Mouse (Mus musculus) neural tube, embryonic 15.5 days (tissue): ENCODE results near the gene Rnf17. TPM values are rescaled to one million over a fixed set of nuclear protein-coding genes. Genes with fewer than 3 reads are reported as not detected.

Source experiments
- ATAC-seq: fragments of 200-750 bp; cut with Nextera tagmentation; 2 replicates; pipeline ENCODE4 v1.8.0; 2017; ENCODE audit warnings: mild to moderate bottlenecking, moderate TSS enrichment, moderate library complexity; ENCODE audit not compliant: low FRiP score
- H3K27ac ChIP-seq: fragments of 300-500 bp; sonication (generic); replicated peaks from 2 replicates; pipeline ENCODE4 v1.5.1; 2015; ENCODE audit warnings: mild to moderate bottlenecking, inconsistent platforms
- H3K27me3 ChIP-seq: fragments of 300-500 bp; sonication (generic); replicated peaks from 2 replicates; pipeline ENCODE4 v1.6.1; 2015; ENCODE audit warnings: inconsistent platforms
- H3K36me3 ChIP-seq: fragments of 300-500 bp; sonication (generic); 2 replicates; pipeline ENCODE4 v1.6.1; 2015; ENCODE audit warnings: inconsistent platforms
- H3K4me1 ChIP-seq: fragments of 300-500 bp; sonication (generic); 2 replicates; pipeline ENCODE4 v1.6.1; 2015; ENCODE audit warnings: inconsistent platforms
- H3K4me2 ChIP-seq: fragments of 300-500 bp; sonication (generic); 2 replicates; pipeline ENCODE4 v1.6.1; 2015; ENCODE audit warnings: inconsistent platforms, mild to moderate bottlenecking, moderate library complexity
- H3K4me3 ChIP-seq: fragments of 300-500 bp; sonication (generic); replicated peaks from 2 replicates; pipeline ENCODE4 v1.5.1; 2015; ENCODE audit warnings: mild to moderate bottlenecking, inconsistent platforms
- H3K9ac ChIP-seq: fragments of 300-500 bp; sonication (generic); replicated peaks from 2 replicates; pipeline ENCODE4 v1.6.1; 2015; ENCODE audit warnings: mild to moderate bottlenecking, inconsistent platforms
- H3K9me3 ChIP-seq: fragments of 300-500 bp; sonication (generic); replicated peaks from 2 replicates; pipeline ENCODE4 v1.6.1; 2016; ENCODE audit warnings: inconsistent platforms
- WGBS: fragments of 180-500 bp; shearing (Covaris S2); methylation state at CpG from one replicate; pipeline ENCODE4 v1.1.7; 2015; ENCODE audit warnings: mixed read lengths; 5-methylcytosine and 5-hydroxymethylcytosine counted together
- polyA plus RNA-seq: library from polyadenylated mRNA; unstranded; fragments of >200 nt; fragmentation: Nextera tagmentation; extraction: Ambion mirVana; gene quantifications from 2 replicates; pipeline ENCODE4 v1.2.1, GENCODE M21; 2015

Rnf17 gene
- polyA plus RNA-seq, 1 experiment from 2014 or later, result 0.64 TPM

DNA sequence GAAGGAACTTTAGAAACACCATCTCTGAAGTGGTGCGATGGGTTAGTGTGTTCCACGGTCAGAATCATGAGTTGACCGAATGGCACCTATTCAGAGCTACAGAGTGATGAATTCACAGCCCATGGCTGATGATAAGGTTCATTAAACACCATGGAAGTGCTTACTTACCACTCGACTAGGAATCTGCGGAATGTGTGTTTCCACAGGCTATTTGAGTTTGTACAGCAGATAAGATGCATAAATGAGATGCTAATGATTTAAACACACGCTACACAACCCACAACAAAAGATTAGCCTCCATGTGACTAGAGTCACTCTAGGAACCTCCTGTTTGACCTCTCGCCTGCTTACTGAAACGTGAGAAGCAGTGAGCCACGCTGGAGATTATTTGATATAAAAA is 23.0 kb upstream of the Rnf17 start:
- H3K4me3 ChIP-seq, result no peak overlapping the region
- H3K4me1 ChIP-seq, result no peaks in the 10 kb centered on the region
- no peak overlapping the region for H3K27ac ChIP-seq
- H3K9me3 ChIP-seq, result no peaks in the 10 kb centered on the region
- 66% methylated on average over 9 of the region's 9 CpGs for WGBS
- H3K4me2 ChIP-seq, result no peak overlapping the region
- no peak for ATAC-seq
- no peaks in the 10 kb centered on the region for H3K27me3 ChIP-seq
- H3K9ac ChIP-seq, result no peak overlapping the region
- no peaks in the 10 kb centered on the region for H3K36me3 ChIP-seq

DNA sequence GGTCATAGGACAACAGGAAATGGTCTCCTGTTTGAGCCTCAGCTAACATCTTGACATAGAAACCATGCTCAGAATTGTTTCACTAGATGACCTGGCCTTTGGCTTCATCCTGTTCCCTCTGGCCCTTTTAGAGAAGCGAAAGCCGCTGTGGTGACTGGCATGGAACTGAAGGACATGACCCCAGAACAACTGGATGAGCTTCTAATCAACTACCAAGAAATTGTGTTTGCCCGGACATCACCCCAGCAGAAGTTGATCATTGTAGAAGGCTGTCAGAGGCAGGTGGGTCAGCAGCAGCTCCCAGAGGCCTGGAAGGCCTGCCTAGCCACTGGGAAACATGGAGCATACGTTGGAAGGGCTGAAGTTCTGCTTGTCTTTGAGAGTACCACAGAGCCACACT is 20.0 kb upstream of the Rnf17 start:
- WGBS, result 90% methylated on average over 4 of the region's 4 CpGs
- ATAC-seq, result no peak
- H3K4me3 ChIP-seq, result no peak overlapping the region
- H3K4me2 ChIP-seq, result no peak overlapping the region
- no peaks in the 10 kb centered on the region for H3K9me3 ChIP-seq
- no peaks in the 10 kb centered on the region for H3K27me3 ChIP-seq
- H3K27ac ChIP-seq, result no peak overlapping the region
- no peak overlapping the region for H3K9ac ChIP-seq
- H3K36me3 ChIP-seq, result no peaks in the 10 kb centered on the region
- H3K4me1 ChIP-seq, result no peaks in the 10 kb centered on the region

DNA sequence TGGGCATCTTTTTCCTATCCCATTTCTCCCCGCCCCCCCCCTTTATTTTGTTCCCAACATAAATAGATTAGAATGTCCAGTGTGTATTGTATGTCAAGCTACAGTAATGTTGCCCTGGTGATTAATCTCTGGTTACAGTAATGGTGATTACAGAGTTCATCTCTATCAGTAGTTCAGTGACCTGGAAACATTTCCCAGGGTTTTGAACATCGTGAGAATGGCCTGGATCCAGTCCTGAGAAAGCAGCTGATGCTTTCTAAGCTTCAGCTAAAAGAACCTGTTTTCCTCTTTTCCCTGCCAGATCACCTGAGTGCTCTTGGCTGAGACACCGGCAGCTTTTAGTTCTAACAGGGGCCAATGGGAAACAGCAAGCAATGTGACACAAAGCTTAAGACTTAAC is 12.1 kb upstream of the Rnf17 start:
- no peaks in the 10 kb centered on the region for H3K27me3 ChIP-seq
- no peaks in the 10 kb centered on the region for H3K36me3 ChIP-seq
- WGBS, result 60% methylated on average over 3 of the region's 3 CpGs
- no peaks in the 10 kb centered on the region for H3K4me1 ChIP-seq
- H3K9ac ChIP-seq, result no peak overlapping the region
- H3K4me3 ChIP-seq, result no peak overlapping the region
- ATAC-seq, result no peak
- no peaks in the 10 kb centered on the region for H3K9me3 ChIP-seq
- no peak overlapping the region for H3K4me2 ChIP-seq
- no peak overlapping the region for H3K27ac ChIP-seq

DNA sequence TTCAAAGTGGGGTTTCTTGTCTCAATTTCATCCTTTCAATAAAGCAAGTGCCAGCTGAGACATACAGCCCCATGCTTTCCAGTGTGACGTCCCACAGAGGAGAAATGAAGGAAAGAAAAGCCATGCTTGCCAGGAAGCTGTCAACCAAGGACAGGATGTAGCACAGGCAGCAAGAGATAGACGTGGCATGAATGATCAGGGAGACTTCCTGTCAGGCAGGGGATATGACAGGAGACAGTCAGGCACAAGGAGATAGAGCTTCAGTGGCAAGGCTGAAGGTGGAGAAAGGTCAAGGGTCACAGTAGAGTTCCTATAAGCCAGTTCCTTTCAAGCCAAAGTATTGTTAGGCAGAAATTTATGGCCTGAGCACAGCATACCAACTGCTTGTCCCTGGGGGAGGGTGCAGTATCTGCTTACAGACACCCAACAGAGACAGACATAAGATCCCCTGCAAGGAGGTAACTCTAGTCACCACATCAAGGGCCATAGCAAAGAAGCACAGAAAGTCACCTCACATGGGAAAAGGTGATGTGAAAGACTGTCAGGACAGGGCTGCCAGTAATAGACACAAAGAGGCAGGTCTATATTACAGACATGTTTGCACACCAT is 8.6 kb upstream of the Rnf17 start:
- no peak overlapping the region for H3K4me2 ChIP-seq
- no peaks in the 10 kb centered on the region for H3K4me1 ChIP-seq
- H3K9ac ChIP-seq, result no peak overlapping the region
- no peak overlapping the region for H3K4me3 ChIP-seq
- H3K9me3 ChIP-seq, result no peaks in the 10 kb centered on the region
- no peaks in the 10 kb centered on the region for H3K27me3 ChIP-seq
- ATAC-seq, result no peak
- no peaks in the 10 kb centered on the region for H3K36me3 ChIP-seq
- WGBS, result 13% methylated on average over 2 of the region's 2 CpGs
- no peak overlapping the region for H3K27ac ChIP-seq

DNA sequence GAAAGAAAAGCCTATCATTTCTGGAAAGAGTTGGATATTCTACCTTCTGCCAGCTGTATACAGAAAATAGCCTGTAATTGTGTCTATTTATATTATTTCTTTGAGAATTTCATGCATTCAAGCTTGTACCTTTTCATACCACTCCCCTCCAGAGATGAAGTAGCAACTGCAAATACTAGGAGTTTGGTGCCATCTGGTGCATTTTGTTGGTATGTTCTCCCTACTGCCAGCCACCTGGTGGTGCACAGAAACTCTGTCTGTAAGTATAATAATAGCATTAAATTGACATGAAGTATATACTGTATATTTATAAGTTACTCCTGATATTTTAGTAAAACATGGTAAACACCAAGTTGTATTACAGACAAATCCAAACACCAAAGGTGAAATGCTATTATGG is 4.4 kb upstream of the Rnf17 start:
- Histone ChIP-seq H3K4me2 (no peak overlapping the region), H3K4me1 (no peaks in the 10 kb centered on the region), H3K9me3 (no peaks in the 10 kb centered on the region), H3K4me3 (no peak overlapping the region), H3K27me3 (no peaks in the 10 kb centered on the region), H3K36me3 (no peaks in the 10 kb centered on the region), H3K27ac (no peak overlapping the region), H3K9ac (no peak overlapping the region)
- ATAC-seq, result no peak; the same call in 1 of the 2 replicates

DNA sequence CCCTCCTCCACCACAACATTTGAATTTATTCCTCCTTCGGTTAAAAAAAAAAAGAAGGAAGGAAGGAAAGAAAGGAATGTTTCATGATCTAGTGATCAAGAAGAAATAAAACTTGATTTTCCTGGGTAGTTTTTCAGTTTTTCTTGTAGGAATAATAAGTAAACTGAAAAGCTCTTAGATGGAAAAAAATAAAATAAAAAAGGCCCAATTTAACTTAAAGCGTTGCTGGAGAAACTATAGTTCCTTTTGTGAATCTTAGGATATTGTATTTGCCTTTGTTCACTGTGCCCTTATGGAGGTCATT is 643 bp downstream of the Rnf17 start:
- whole genome bisulfite sequencing, result 95% methylated on average over 2 of the region's 2 CpGs
- ATAC-seq, result no peak
- H3K9ac ChIP-seq, result no peak overlapping the region
- H3K27ac ChIP-seq, result no peak overlapping the region
- H3K4me1 ChIP-seq, result no peaks in the 10 kb centered on the region
- H3K4me2 ChIP-seq, result no peak overlapping the region
- H3K36me3 ChIP-seq, result no peaks in the 10 kb centered on the region
- no peak overlapping the region for H3K4me3 ChIP-seq
- H3K9me3 ChIP-seq, result no peaks in the 10 kb centered on the region
- H3K27me3 ChIP-seq, result no peaks in the 10 kb centered on the region

DNA sequence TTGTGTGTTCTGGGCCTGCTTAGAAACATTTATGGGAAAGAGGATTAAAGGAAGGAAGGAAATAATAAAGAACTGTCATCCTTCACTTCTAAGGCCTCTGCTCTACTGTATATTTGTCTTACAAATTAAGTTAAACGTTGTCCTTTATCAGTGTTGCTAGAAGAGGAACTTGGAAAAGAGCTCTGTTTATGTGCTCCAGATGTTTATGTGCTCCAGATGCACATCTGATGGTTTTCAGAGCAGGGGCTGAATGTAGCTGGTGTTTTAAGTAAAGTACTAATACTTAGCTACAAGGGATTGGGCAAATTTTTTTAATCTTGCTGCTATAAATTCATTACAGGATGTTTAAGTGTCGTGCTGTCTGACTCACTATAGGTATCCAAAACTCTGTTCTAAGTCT is 59.7 kb downstream of the Rnf17 start:
- Histone ChIP-seq H3K4me2 (no peak overlapping the region), H3K9me3 (no peaks in the 10 kb centered on the region), H3K9ac (no peak overlapping the region), H3K36me3 (no peaks in the 10 kb centered on the region), H3K27me3 (no peaks in the 10 kb centered on the region), H3K4me3 (no peak overlapping the region), H3K27ac (no peak overlapping the region), H3K4me1 (no peaks in the 10 kb centered on the region)
- WGBS, result 78% methylated on average over 2 of the region's 2 CpGs
- ATAC-seq, result no peak

DNA sequence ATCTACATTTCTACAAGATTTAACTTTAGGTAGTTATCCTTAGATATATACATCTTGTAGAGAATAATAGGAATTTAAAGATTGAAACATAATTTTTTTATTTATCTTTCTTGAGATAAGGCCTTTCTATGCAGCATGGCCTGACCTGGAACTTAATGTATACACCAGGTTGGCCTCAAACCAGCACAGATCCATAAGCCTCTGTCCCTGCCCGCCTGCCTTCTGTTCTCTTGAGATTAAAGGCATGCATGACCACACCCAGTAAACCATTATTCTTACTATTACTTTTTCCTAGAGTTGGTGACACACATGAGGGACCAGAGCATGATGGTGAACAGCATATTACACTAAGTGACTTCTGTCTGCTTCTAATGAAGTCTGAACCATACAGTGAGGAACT is 60.3 kb downstream of the Rnf17 start:
- no peaks in the 10 kb centered on the region for H3K36me3 ChIP-seq
- WGBS, result 73% methylated on average over 1 of the region's 1 CpGs
- no peak overlapping the region for H3K4me2 ChIP-seq
- ATAC-seq, result no peak
- H3K4me1 ChIP-seq, result no peaks in the 10 kb centered on the region
- H3K27ac ChIP-seq, result no peak overlapping the region
- no peaks in the 10 kb centered on the region for H3K27me3 ChIP-seq
- H3K9me3 ChIP-seq, result no peaks in the 10 kb centered on the region
- H3K9ac ChIP-seq, result no peak overlapping the region
- no peak overlapping the region for H3K4me3 ChIP-seq

DNA sequence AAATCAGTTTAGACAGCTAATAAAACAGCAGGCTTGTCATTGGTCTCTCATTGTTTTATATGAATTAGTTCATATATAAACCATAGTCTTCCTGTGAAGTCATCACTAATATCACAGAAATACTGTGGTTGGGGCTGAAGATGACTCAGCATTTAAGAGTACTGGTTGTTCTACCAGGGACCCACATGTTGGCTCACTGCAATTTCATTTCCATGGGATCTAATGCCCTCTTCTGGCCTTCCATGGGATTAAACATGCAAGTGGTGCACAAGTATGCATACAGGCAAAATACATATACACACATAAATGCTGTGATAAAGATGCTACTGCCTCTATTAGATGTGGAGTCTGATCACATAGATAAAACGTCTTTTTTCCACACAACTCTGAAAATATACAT is 65.8 kb downstream of the Rnf17 start:
- no peaks in the 10 kb centered on the region for H3K36me3 ChIP-seq
- no peaks in the 10 kb centered on the region for H3K4me1 ChIP-seq
- no peak overlapping the region for H3K27ac ChIP-seq
- H3K9me3 ChIP-seq, result no peaks in the 10 kb centered on the region
- 54% methylated on average over 1 of the region's 1 CpGs for WGBS
- no peak overlapping the region for H3K4me2 ChIP-seq
- no peak for ATAC-seq
- H3K27me3 ChIP-seq, result no peaks in the 10 kb centered on the region
- H3K9ac ChIP-seq, result no peak overlapping the region
- no peak overlapping the region for H3K4me3 ChIP-seq

DNA sequence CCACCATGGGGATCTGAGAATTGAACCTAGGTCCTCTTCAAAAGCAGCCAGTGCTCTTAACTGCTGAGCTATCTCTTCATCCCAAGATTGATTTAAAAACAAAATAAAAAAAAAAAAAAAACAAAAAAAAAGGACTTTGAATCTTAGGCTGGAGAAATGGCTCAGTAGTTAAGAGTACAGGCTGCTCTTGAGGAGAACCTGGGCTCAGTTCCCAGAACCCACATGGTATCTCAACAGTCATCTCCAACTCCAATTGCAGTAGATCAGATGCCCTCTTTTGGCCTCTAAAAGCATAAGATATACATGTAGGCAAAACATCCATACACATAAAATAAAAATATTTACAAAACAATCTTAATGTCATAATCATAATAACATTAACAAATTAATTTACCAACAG is 87.4 kb downstream of the Rnf17 start:
- Histone ChIP-seq H3K9ac (no peak overlapping the region), H3K27me3 (no peaks in the 10 kb centered on the region), H3K27ac (no peak overlapping the region), H3K4me1 (no peaks in the 10 kb centered on the region), H3K4me3 (no peak overlapping the region), H3K4me2 (no peak overlapping the region), H3K36me3 (no peaks in the 10 kb centered on the region), H3K9me3 (no peaks in the 10 kb centered on the region)
- ATAC-seq, result no peak

DNA sequence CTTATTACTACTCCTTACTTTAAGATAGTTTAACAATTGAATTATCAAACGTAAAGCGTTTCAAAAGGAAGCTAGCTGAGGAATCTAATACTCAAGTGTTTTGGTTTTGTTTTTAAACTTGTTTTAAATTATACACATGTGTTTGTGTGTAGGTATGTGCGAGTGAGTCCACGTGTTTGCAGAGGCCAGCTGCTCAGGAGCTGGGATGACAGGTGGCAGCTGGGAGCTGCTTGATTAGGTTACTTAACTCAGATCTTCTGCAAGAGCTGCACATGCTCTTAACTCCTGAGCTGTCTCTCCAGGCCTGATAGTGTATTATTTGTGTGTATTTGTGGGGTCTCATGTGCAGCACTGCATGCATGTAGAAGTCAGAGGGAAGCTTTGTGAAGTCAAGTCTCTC is 100.0 kb downstream of the Rnf17 start:
- Histone ChIP-seq H3K4me2 (no peak overlapping the region), H3K9ac (no peak overlapping the region), H3K4me1 (no peaks in the 10 kb centered on the region), H3K4me3 (no peak overlapping the region), H3K27ac (no peak overlapping the region), H3K27me3 (no peaks in the 10 kb centered on the region), H3K9me3 (no peaks in the 10 kb centered on the region), H3K36me3 (no peaks in the 10 kb centered on the region)
- ATAC-seq, result no peak
- WGBS, result 88% methylated on average over 4 of the region's 4 CpGs

DNA sequence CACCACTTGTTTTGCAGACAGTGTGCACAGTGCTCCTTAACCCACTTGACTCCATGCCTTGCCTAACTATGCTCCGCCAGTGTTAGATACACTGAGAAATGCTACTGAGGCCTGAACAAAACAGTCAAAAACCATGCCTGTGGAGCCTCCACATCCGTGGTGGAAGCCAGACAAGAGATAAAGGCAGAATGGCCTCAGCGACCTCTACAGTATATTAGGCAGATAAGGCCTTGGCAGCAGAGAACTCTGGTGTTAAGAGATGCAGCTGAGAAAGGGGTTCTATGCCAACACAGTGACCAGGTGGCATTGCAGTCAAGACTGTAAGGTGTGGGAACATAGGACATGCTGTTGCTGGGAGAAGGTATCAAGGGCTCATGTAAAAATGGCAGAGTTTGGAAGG is 104.4 kb downstream of the Rnf17 start:
- H3K4me2 ChIP-seq, result no peak overlapping the region

DNA sequence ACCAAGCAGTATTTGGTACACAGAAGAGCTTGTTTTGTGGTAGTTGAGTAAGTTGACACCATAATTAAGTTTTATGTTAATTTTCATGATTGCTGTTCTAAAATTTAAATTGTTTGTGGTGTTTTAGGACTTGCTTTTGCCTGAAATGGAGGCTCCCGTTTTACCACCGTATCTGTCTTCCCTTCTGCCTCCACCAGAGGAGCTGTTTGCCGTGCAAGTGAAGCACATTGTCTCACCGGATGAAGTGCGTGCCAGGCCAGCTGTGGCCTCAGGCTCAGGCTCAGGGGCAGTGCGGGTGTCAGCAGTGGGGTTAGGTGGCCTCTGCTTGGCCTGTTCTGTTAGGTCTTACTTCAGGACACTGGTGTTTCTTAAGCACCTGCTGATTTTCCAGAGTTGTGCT is 109.7 kb downstream of the Rnf17 start:
- ATAC-seq, result no peak
- Histone ChIP-seq H3K4me2 (no peak overlapping the region), H3K27ac (no peak overlapping the region), H3K27me3 (no peaks in the 10 kb centered on the region), H3K4me3 (no peak overlapping the region), H3K9me3 (no peaks in the 10 kb centered on the region), H3K4me1 (no peaks in the 10 kb centered on the region), H3K36me3 (no peaks in the 10 kb centered on the region), H3K9ac (no peak overlapping the region)
- 20% methylated on average over 6 of the region's 6 CpGs for WGBS

More for the DNA sequence above, 104.4 kb downstream of the Rnf17 start:
- no peak overlapping the region for H3K9ac ChIP-seq
- H3K4me3 ChIP-seq, result no peak overlapping the region
- H3K27me3 ChIP-seq, result no peaks in the 10 kb centered on the region
- WGBS, result 80% methylated on average over 3 of the region's 3 CpGs
- no peak for ATAC-seq
- H3K36me3 ChIP-seq, result no peaks in the 10 kb centered on the region
- no peaks in the 10 kb centered on the region for H3K4me1 ChIP-seq
- no peaks in the 10 kb centered on the region for H3K9me3 ChIP-seq
- H3K27ac ChIP-seq, result no peak overlapping the region
